Mouse (Mus musculus) lung, adult 18-20 months (tissue): Measurements from ENCODE around the gene Tas2r117.

Experiments
- DNase-seq, 2 experiments: peaks; one replicate each; pipeline ENCODE4 v3.0.0; 2022; ENCODE audit warnings: mixed read lengths in 2 of 2

The Tas2r117 gene

DNA sequence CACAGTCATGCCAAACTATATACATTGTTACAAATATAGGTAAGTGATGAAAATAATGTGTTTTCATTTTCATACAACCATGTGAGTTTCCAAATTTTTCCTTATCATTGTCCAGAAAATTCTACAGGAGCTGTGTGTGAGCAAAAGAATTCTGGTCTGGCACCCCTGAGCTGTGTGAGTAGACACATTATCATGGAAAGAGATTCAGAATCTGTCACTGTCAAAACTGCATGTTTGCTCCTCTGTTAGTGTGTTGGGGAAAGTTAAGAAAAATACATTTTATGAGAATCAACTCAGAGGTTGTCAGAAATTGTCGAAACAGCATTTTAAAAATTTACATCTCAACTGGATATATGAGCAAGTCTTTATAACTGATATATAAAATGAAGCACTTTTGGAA, at the start of gene Tas2r117:
TSS of gene Tas2r117 (plus strand) at position 301 of the 400 bp plus-strand sequence.
- no peak for DNase-seq

DNA sequence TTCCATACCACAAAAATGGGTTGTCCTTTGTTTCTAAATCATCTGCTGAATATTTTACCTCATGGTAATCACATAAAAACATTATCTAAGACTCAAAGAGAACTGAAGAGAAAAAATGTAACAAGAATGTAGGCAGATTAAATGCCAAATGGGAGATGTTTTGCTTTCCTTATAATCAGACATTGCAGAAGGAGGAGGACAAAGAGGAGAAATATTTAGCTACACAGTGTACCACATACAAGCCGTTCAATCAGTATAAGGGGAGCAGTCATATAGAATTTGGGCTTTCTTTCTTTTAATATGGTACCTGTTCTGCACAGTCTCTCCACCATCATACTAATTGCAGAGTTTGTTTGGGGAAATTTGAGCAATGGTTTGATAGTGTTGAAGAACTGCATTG, 48.2 kb upstream of the Tas2r117 start, which contains the start of gene Tas2r124:
TSS of gene Tas2r124 (plus strand) at position 301 of the 400 bp plus-strand sequence.
- no peak for DNase-seq

GRCm38 (mm10) chr6:132761831-132762230, 40.8 kb upstream of the Tas2r117 start, which contains the start of gene Tas2r102:
Gene Tas2r102 (plus strand): TSS chr6:132762131.
- DNase-seq: no peak

DNA sequence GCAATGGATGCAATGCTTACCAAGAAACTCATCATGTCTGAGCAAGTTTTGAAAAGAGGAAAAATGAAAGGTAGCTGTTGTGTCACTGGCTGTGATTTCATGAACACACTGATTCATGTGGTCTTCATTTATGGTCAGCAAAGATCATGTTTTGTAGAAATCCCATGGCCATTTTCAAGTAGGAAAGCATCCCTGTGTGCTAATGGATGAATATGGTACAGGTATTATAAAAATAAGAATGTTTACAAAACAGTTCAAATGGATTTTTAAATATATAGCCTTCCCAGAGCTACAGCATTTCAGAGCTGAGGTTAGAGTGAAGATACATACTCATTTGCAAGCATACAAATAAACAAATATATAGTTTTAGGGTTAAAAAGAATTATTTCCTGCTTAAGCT, 24.6 kb upstream of the Tas2r117 start, which contains the start of gene Tas2r136:
TSS of gene Tas2r136 (minus strand) at position 101 of the 400 bp plus-strand sequence.
- DNase-seq: no peak

DNA sequence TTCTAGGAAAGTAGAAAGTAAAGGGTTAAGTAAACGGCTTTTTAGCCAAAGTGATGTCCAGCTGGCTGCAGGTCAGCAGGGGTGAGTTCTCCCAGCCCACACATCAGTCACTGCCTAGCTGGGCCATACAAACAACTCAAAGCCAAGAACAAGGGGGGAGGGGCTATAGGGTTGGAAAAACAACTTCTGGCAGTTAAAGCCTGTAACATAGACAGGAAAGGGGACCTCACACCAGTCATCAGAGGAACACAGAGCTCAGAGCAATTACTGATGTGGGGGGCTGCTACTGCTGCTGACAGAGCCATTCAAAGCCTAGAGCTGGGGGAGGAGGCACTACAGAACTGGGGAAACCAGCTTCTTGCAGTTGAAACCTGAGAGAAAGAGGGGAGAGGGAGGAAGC, 7.2 kb upstream of the Tas2r117 start:
- DNase-seq: no peak

DNA sequence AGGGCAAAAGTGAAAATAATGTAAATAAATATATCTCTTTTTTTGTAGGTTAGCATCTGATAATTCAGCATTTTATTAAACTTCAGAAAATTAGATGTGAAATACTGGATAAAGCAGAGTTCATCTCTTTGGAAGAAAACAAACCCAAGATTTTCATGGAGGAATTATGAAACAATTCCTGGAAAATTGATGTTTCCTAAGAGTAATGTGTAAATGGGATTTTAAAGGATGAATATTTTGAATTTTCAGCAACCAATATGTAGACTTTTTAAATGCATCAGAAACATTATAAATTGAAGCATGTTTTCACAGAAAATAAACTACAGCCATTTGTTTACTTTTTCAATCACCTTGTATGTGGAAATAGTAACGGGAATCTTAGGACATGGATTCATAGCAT, 44.2 kb downstream of the Tas2r117 start, which contains the start of gene Tas2r123:
TSS of gene Tas2r123 (plus strand) at position 301 of the 400 bp plus-strand sequence.
- no peak for DNase-seq
